Comparison of ENCODE assay signal across 28 mouse cellular contexts in the genomic region with DNA sequence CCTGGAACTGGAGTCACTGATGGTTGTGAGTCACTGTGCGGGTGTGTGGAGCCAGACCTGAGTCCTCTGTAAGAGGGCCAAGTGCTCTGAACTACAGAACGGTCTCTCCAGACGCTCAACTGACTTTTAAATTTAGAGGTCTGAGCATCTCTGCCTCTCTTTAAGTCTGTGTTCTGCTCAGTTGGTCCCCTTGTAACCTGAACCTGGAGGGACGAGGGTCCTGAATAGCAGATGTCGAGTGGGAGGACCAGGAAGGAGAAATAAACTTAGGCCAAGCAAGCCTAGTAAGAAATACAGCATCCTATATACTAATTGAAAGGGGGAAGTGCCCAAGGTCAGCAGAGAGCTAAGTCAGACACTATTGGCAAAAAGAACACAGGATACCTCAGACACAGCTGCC. TPM values are rescaled to one million over a fixed set of nuclear protein-coding genes. Genes with fewer than 3 reads are reported as not detected.
DNase-seq lines count a peak whose midpoint lies in the region; ATAC-seq and TF ChIP-seq lines count a peak whose summit lies in the region.
"Had no signal": no experiment of that assay in that cellular context is flagged by ENCODE, and none has a peak within 500 bp of the region (broad histone marks: within the 10 kb centered on the region; RNA-seq: fewer than 3 reads in every experiment).

No protein-coding gene starts in this region.

- H3K27me3 ChIP-seq in forebrain, embryonic 11.5 days (ENCODE audit: control insufficient read depth, insufficient read depth, low read length), result no peaks in the 10 kb centered on the region
- H3K27me3 ChIP-seq in forebrain, postnatal 0 days (ENCODE audit: insufficient read depth, low read length), result no peaks in the 10 kb centered on the region
- H3K27me3 ChIP-seq in kidney, embryonic 15.5 days, result no peaks in the 10 kb centered on the region
- H3K27me3 ChIP-seq in kidney, postnatal 0 days (ENCODE audit: insufficient read depth, low read length), result no peaks in the 10 kb centered on the region
- H3K27me3 ChIP-seq: CH12.LX; embryonic facial prominence, embryonic 12.5 days; forebrain, embryonic 12.5 days; Patski had no signal

- whole genome bisulfite sequencing in forebrain, embryonic 11.5 days, result 84% methylated on average over 5 of the region's 5 CpGs
- WGBS in forebrain, postnatal 0 days, result 87% methylated on average over 5 of the region's 5 CpGs
- WGBS in kidney, embryonic 15.5 days, result 34% methylated on average over 5 of the region's 5 CpGs
- 48% methylated on average over 5 of the region's 5 CpGs for WGBS in kidney, postnatal 0 days

- peak; percentile 37 for DNase-seq in forebrain, embryonic 11.5 days (ENCODE audit: low spot score)
- no peak for DNase-seq in forebrain, postnatal 0 days
- DNase-seq in kidney, postnatal 14 days, result no peak
- peak; percentile 86 for DNase-seq in kidney, postnatal 0 days (ENCODE audit: low spot score)
- no peak for DNase-seq in kidney, adult 8-10 months
- DNase-seq: adrenal gland, adult 8-10 months; adrenal gland, postnatal 14 days; adrenal gland, postnatal 36 days; B cell, adult 2 months; cerebellum, adult 11-12 months; cerebellum, adult 2 months; cerebellum, adult 9-10 months; cerebellum, postnatal 10 days; cerebellum, postnatal 25 days had no signal

- no peak for TF ChIP-seq CTCF in forebrain, postnatal 0 days (IDR thresholded peaks at IDR 0.05; ENCODE audit: low read depth)
- no peak for TF ChIP-seq CTCF in kidney, postnatal 0 days (IDR thresholded peaks at IDR 0.05; ENCODE audit: low read depth)

- no peaks in the 10 kb centered on the region for H3K4me1 ChIP-seq in forebrain, embryonic 11.5 days (replicated peaks; ENCODE audit: control insufficient read depth, insufficient read depth, low read length)
- H3K4me1 ChIP-seq in forebrain, postnatal 0 days (ENCODE audit: insufficient read depth), result no peaks in the 10 kb centered on the region
- peaks cover 11% of the 10 kb centered on the region for H3K4me1 ChIP-seq in kidney, embryonic 15.5 days
- no peaks in the 10 kb centered on the region for H3K4me1 ChIP-seq in kidney, postnatal 0 days (replicated peaks; ENCODE audit: insufficient read depth, low read length)
- H3K4me1 ChIP-seq: forebrain, embryonic 12.5 days had no signal

- no peak overlapping the region for H3K4me3 ChIP-seq in forebrain, embryonic 11.5 days (ENCODE audit: low read depth, low read length)
- no peak overlapping the region for H3K4me3 ChIP-seq in forebrain, postnatal 0 days (ENCODE audit: low read depth, low read length)
- no peak overlapping the region for H3K4me3 ChIP-seq in kidney, embryonic 15.5 days (replicated peaks)
- no peak overlapping the region for H3K4me3 ChIP-seq in kidney, postnatal 0 days (replicated peaks; ENCODE audit: low read depth, low read length)
- H3K4me3 ChIP-seq: embryonic facial prominence, embryonic 10.5 days; embryonic facial prominence, embryonic 12.5 days; forebrain, embryonic 12.5 days had no signal

- peaks cover 5% of the 10 kb centered on the region for H3K36me3 ChIP-seq in forebrain, embryonic 11.5 days (ENCODE audit: control insufficient read depth, insufficient read depth, low read length)
- peaks cover 71% of the 10 kb centered on the region for H3K36me3 ChIP-seq in forebrain, postnatal 0 days (ENCODE audit: insufficient read depth)
- peaks cover 83% of the 10 kb centered on the region for H3K36me3 ChIP-seq in kidney, embryonic 15.5 days
- H3K36me3 ChIP-seq in kidney, postnatal 0 days (ENCODE audit: insufficient read depth, low read length), result peaks cover 31% of the 10 kb centered on the region

- H3K9ac ChIP-seq in forebrain, embryonic 11.5 days (ENCODE audit: low read length), result no peak overlapping the region
- H3K9ac ChIP-seq in forebrain, postnatal 0 days, result no peak overlapping the region
- no peak overlapping the region for H3K9ac ChIP-seq in kidney, embryonic 15.5 days
- H3K9ac ChIP-seq in kidney, postnatal 0 days (ENCODE audit: low read depth, low read length), result no peak overlapping the region
- H3K9ac ChIP-seq: embryonic facial prominence, embryonic 12.5 days; forebrain, embryonic 12.5 days had no signal

- no peak overlapping the region for H3K4me2 ChIP-seq in forebrain, embryonic 11.5 days (ENCODE audit: low read depth, low read length, severe bottlenecking)
- H3K4me2 ChIP-seq in forebrain, postnatal 0 days (ENCODE audit: low read depth), result no peak overlapping the region
- no peak overlapping the region for H3K4me2 ChIP-seq in kidney, embryonic 15.5 days
- H3K4me2 ChIP-seq in kidney, postnatal 0 days (ENCODE audit: low read length), result no peak overlapping the region
- H3K4me2 ChIP-seq: embryonic facial prominence, embryonic 12.5 days; forebrain, embryonic 12.5 days had no signal

- no peak for ATAC-seq in forebrain, embryonic 11.5 days (replicated peaks; ENCODE audit: low FRiP score)
- ATAC-seq in forebrain, postnatal 0 days, result no peak
- ATAC-seq in kidney, embryonic 15.5 days (replicated peaks; ENCODE audit: low FRiP score), result peak; percentile 67
- no peak; the same call in 1 of the 2 replicates for ATAC-seq in kidney, postnatal 0 days (replicated peaks; ENCODE audit: low FRiP score, low read depth)
- ATAC-seq: activated CD4-positive, CD25-positive, alpha-beta regulatory T cell, adult 4 months; CD4-positive, CD25-positive, alpha-beta regulatory T cell, adult 4 months; forebrain, embryonic 14.5 days; forebrain, embryonic 16.5 days; Patski had no signal

- H3K27ac ChIP-seq in forebrain, embryonic 11.5 days (ENCODE audit: low read depth, low read length), result no peak overlapping the region
- H3K27ac ChIP-seq in forebrain, postnatal 0 days (ENCODE audit: low read depth, low read length), result no peak overlapping the region
- H3K27ac ChIP-seq in kidney, embryonic 15.5 days, result peak overlapping the region; percentile 57
- H3K27ac ChIP-seq in kidney, postnatal 0 days, result no peak overlapping the region
- H3K27ac ChIP-seq: embryonic facial prominence, embryonic 10.5 days; embryonic facial prominence, embryonic 12.5 days; forebrain, embryonic 12.5 days had no signal

- H3K9me3 ChIP-seq in forebrain, embryonic 11.5 days (ENCODE audit: control insufficient read depth, low read length), result no peaks in the 10 kb centered on the region
- H3K9me3 ChIP-seq in forebrain, postnatal 0 days (ENCODE audit: low read length), result no peaks in the 10 kb centered on the region
- H3K9me3 ChIP-seq in kidney, embryonic 15.5 days (replicated peaks), result no peaks in the 10 kb centered on the region
- no peaks in the 10 kb centered on the region for H3K9me3 ChIP-seq in kidney, postnatal 0 days (replicated peaks; ENCODE audit: low read length)
- H3K9me3 ChIP-seq: embryonic facial prominence, embryonic 10.5 days; embryonic facial prominence, embryonic 12.5 days; forebrain, embryonic 12.5 days; G1E had no signal

RNA-seq across cellular contexts. Expression of a gene that starts 11.2 kb away (rescaled TPM):
- polyA plus RNA-seq in forebrain, embryonic 11.5 days (2014; fragmentation: Nextera tagmentation; extraction: Ambion mirVana), result 97.7 and 99.9 TPM in 2 replicates
- 54.3 and 54.7 TPM in 2 replicates for total RNA-seq in forebrain, postnatal 0 days (2014; rRNA removed)
- polyA plus RNA-seq in forebrain, postnatal 0 days (2015; fragmentation: Nextera tagmentation; extraction: Ambion mirVana), result 68.0 and 76.4 TPM in 2 replicates
- 92.9 and 109 TPM in 2 replicates for polyA plus RNA-seq in kidney, embryonic 15.5 days (2015; fragmentation: Nextera tagmentation; extraction: Ambion mirVana)
- polyA plus RNA-seq in kidney, postnatal 0 days (2015; fragmentation: Nextera tagmentation; extraction: Ambion mirVana), result 109 and 116 TPM in 2 replicates

RNA-seq across cellular contexts. Expression of a gene that starts 11.6 kb away (rescaled TPM):
- 20.2 and 20.7 TPM in 2 replicates for polyA plus RNA-seq in forebrain, embryonic 11.5 days (2014; fragmentation: Nextera tagmentation; extraction: Ambion mirVana)
- total RNA-seq in forebrain, postnatal 0 days (2014; rRNA removed), result 26.2 and 36.5 TPM in 2 replicates
- 16.9 and 22.4 TPM in 2 replicates for polyA plus RNA-seq in forebrain, postnatal 0 days (2015; fragmentation: Nextera tagmentation; extraction: Ambion mirVana)
- 38.7 and 42.2 TPM in 2 replicates for polyA plus RNA-seq in kidney, embryonic 15.5 days (2015; fragmentation: Nextera tagmentation; extraction: Ambion mirVana)
- polyA plus RNA-seq in kidney, postnatal 0 days (2015; fragmentation: Nextera tagmentation; extraction: Ambion mirVana), result 30.3 and 31.6 TPM in 2 replicates

RNA-seq across cellular contexts. Expression of a gene that starts 45.1 kb away (rescaled TPM):
- not detected in 2 replicates for polyA plus RNA-seq in forebrain, embryonic 11.5 days (2014; fragmentation: Nextera tagmentation; extraction: Ambion mirVana)
- not detected in 2 replicates for total RNA-seq in forebrain, postnatal 0 days (2014; rRNA removed)
- not detected in 2 replicates for polyA plus RNA-seq in forebrain, postnatal 0 days (2015; fragmentation: Nextera tagmentation; extraction: Ambion mirVana)
- not detected in 2 replicates for polyA plus RNA-seq in kidney, embryonic 15.5 days (2015; fragmentation: Nextera tagmentation; extraction: Ambion mirVana)
- not detected in 2 replicates for polyA plus RNA-seq in kidney, postnatal 0 days (2015; fragmentation: Nextera tagmentation; extraction: Ambion mirVana)
- total RNA-seq: adrenal gland, adult 18-20 months; adrenal gland, adult 8-10 months; adrenal gland, postnatal 14 days; adrenal gland, postnatal 36 days; CH12.LX had no signal
- polyA plus RNA-seq: CD4-positive, CD25-positive, alpha-beta regulatory T cell, adult 4 months; cerebellum, adult 2 months; cortical plate, adult 2 months; embryonic facial prominence, embryonic 10.5 days; embryonic facial prominence, embryonic 12.5 days; embryonic facial prominence, embryonic 14.5 days; forebrain, embryonic 12.5 days; forebrain, embryonic 14.5 days; forebrain, embryonic 16.5 days; G1E; Patski had no signal

Comparison
In these comparisons a context has a peak if more than half of its experiments do, and no peak if none do; other contexts are left out.
1. DNase-seq: peak in forebrain, embryonic 11.5 days (single experiment) and kidney, postnatal 0 days (single experiment); none in forebrain, postnatal 0 days (single experiment), kidney, postnatal 14 days (single experiment) and kidney, adult 8-10 months (0 of 2).